Mouse (Mus musculus) gastrocnemius, postnatal 36 days (tissue): ENCODE measurements at regions not wholly inside any gene's neighbourhood (a gene's known extent, or its start where the extent isn't known, plus 50 kb on each side); places are given as distances from the start of the nearest gene placed in this dataset.

Source experiments
- DNase-seq, 2 experiments: peaks; one replicate each; pipeline ENCODE4 v3.0.0; 2022
- intact Hi-C: fragments of 180-260 bp; cut with DNase I; formaldehyde crosslinking; loops from one replicate; pipeline ENCODE4 v1.15.1; 2025

DNA sequence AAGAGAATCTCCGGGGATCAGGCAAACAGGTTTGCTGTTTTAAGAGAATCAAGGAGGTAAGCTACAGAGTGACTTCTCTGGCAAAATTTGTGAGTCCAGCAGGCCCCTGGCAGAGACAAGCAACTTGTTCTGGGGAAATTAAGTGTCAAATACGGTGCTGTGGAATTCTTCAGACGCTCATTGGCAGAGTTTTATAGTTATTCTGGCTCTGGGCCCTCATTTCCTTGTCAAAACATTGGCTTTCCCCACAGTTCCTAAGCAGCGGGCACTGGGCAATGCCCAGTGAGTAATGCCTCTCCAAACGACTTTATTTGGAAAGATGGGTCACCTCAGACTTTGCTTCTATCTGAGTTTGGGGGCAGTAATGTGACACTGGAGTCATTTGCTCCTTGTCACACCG is 180.1 kb upstream of the Vstm2b start:
- intact Hi-C loops: no loop called here
- no peak for DNase-seq

- no peak for DNase-seq
- intact Hi-C loops: no loop called here
These were observed 161.1 kb upstream of the Vstm2b start for GRCm38 (mm10) chr7:40736971-40737468.

DNA sequence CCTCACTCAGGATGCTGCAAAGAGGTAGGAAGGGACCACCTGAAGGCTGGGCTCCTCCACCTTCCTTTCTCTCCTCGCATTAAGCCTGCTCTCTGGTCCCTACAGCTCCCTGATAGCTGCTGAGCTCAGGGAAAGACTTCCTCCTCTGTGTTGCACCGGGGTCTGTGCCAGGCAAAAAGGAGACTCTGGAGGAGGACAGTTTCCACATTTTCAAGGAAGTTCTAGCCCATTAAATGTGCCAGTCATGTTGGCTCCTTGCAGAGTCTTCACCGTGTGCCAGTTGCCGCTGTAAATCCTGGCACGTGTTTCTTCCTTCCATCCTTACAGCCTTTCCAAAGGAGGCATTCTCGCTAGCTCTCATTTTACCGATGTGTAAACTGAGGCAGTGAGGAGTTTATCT is 160.6 kb upstream of the Vstm2b start:
- DNase-seq: no peak
- intact Hi-C loops: no loop called here

GRCm38 (mm10) chr7:40738174-40738573 is 160.0 kb upstream of the Vstm2b start:
- no peak for DNase-seq
- intact Hi-C loops: no loop called here

GRCm38 (mm10) chr7:40742553-40743151 is 155.5 kb upstream of the Vstm2b start:
- no peak for DNase-seq
- intact Hi-C loops: no loop called here

GRCm38 (mm10) chr7:40751779-40752178 is 146.3 kb upstream of the Vstm2b start:
- DNase-seq: no peak
- intact Hi-C loops: no loop called here

DNA sequence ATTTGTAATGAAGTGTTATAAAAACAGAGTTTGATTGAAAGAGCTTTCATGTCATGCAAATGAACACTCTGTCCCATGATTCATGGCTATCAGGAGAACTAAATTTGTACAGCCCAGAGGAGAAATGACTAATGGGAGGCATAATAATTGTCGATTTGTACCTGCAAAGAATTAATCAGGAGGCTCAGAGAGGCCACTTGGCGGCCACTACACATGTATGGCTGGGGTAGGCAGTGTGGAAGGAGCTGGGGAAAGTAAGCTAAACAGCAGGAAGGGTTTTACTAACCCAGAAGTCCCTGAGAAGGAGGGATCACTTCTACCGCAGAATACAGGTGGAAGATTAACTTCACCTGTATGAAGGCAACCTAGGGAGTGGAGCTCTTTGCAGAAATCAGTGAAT is 145.9 kb upstream of the Vstm2b start:
- intact Hi-C loops: no loop called here
- DNase-seq: no peak

DNA sequence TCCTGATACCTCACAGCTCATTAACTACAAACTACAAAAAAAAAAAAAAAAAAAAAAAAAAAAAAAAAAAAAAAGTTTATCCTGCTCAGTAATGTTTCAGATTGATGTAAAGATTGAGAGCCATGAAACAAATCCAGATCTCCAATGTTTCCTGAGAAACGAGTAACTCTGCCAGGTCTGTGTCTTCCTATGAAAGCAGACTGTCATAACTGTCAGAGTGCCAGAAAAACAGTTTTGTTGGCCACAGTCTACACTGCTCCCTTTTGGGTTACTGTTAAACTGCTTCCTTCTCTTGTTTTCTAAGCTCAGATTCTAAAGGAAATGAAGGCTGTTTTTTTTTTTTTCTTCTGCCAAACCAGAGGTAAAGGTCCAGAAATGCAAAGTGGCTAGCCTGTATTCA is 144.6 kb upstream of the Vstm2b start:
- DNase-seq: no peak
- intact Hi-C loops: no loop called here

DNA sequence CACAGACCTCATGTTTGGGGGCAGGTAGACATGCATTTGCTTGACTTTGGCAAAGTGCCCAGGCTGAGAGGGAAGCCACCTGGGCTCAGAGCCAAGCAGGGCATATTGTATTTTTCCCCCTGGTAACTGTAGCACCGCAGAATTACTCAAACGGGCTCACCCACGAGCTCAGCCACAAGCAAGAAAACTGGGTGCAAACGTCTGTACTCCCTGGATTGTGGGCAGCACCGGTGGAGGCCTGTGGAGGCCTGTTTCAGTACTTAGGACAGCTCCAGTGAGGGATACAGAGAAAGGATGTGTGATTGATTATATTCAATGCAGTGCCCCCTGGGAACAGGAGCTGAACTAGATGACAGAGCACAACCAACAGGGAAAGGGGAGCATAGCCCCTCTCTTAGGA is 135.6 kb upstream of the Vstm2b start:
- intact Hi-C loops: no loop called here
- no peak for DNase-seq

DNA sequence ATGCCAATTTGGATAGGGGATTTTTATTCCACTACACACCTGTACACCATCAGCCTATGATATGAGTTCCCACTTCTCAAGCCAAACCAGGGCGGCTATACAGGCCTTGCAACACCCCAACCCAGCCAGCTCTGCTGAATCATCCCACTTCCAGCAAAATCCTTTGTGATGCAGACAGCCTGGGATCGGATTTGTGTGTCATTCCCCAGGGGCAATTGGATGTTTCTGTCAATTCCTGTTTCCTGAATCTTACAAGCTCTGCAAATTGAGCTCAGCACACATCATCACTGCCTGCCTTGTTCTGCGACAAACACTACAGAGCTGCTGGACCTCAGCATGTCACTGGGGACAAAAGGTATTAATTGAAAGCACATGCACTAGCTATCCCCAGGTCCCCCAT is 132.0 kb upstream of the Vstm2b start:
- intact Hi-C loops: no loop called here
- no peak for DNase-seq

GRCm38 (mm10) chr7:40776220-40776619 is 121.9 kb upstream of the Vstm2b start:
- intact Hi-C loops: no loop called here
- DNase-seq: no peak

DNA sequence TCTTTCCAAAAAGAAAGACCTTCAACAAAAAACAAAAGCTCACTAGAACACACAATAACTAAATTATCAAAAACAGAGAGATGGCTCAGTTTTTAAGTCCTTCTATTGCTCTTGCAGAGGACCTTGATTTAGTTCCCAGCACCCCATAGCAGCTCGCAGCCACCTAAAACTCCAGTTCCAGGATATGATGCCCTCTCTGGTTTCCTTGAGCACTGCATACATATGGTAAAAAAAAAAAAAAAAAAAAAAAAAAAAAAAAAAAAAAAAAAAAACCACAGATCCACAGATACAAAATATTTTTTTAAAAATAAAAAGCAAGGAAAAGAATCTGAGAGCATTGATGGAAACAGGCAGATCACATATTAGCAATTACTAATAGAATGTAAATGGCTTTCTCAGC is 113.2 kb upstream of the Vstm2b start:
- DNase-seq: no peak
- intact Hi-C loops: no loop called here

DNA sequence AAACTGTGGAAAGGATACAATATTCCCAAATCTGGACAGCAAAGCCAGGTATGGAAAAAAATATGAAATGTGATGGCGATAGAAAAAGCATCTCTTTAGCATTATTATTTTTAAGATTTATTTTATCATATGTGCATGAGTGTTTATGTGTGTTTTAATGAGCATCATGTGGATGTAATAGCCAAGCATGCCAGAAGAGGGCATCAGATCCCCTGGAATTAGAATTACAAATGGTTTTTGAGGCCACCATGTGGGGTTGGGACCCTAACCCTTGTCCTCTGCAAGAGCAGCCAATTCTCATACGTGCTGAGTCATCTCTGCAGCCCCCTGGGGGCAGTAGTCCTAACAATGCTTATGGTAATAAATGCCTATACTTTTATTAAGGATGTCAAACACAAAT is 111.4 kb upstream of the Vstm2b start:
- DNase-seq: no peak
- intact Hi-C loops: no loop called here

GRCm38 (mm10) chr7:40788486-40788885 is 109.6 kb upstream of the Vstm2b start:
- intact Hi-C loops: no loop called here
- no peak for DNase-seq

GRCm38 (mm10) chr7:40794458-40795207 is 103.5 kb upstream of the Vstm2b start:
- intact Hi-C loops: no loop called here
- no peak for DNase-seq

- no peak for DNase-seq
- intact Hi-C loops: no loop called here
These were observed 98.3 kb upstream of the Vstm2b start for GRCm38 (mm10) chr7:40799794-40800193.

DNA sequence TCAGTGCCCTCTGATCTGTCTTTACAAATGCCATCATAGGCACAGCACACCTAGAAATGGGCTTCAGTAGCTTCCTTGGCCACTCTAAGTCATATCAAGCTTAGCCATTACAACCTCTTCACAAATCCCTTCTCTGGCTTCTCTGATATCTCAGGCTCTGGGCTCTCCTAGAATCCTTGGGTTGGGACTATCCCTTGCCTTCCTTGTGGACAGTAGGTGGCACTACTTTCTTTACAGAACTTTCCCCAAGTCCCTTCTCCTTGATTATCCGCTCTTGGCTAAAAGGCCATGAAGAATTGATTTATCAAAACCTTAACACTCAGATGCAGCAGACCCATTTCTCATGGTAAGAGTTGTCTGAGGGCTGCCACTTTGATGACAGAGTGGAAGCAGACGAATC is 96.8 kb upstream of the Vstm2b start:
- intact Hi-C loops: no loop called here
- no peak for DNase-seq

DNA sequence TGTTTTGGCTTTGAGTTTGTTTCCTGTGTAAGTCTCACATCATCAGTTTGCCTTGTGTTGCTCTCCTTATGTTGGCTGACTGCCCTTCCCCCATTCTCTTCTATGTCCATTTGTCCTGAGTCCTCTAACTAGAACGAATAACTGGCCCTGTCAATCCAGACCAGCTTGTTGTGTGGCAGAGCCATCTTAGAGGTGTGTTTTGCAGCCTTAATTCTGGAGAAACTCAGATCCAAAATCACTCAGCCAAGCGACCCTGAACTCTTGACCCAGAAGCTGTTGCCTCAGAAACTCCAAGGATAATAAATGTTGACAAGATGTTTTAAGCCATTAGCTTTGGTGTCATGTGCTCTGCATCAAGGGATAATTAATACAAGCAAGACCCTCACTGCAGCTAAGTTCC is 92.9 kb upstream of the Vstm2b start:
- intact Hi-C loops: no loop called here
- DNase-seq: no peak

GRCm38 (mm10) chr7:40805866-40806265 is 92.3 kb upstream of the Vstm2b start:
- no peak for DNase-seq
- intact Hi-C loops: no loop called here

DNA sequence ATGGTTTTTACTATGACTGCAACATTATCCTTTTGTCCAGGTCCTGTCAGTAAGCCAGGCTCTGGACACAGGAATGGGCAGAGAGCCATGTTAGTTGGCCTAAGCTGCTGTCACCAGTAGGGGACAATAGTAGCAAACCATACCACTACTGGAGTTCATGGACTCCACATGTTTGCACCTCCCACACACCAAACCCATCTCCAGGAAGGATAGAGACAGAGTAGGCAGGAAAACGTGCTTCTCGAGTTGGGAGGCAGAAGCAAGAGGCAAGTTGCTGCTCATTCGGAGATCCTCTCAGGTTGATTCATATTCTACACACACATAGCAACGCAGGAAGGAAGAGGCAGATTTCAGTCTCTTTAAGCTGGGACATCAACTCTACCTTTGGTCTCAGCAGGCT is 85.2 kb upstream of the Vstm2b start:
- intact Hi-C loops: no loop called here
- no peak for DNase-seq

- DNase-seq: no peak
- intact Hi-C loops: no loop called here
These were observed 72.9 kb upstream of the Vstm2b start for GRCm38 (mm10) chr7:40825141-40825742.

- intact Hi-C loops: no loop called here
- no peak for DNase-seq
These were observed 68.6 kb upstream of the Vstm2b start for GRCm38 (mm10) chr7:40829526-40829925.
